Mouse (Mus musculus) limb, embryonic 15.5 days (tissue): Measurements from ENCODE around the gene Rasgef1b. TPM values are rescaled to one million over a fixed set of nuclear protein-coding genes. Genes with fewer than 3 reads are reported as not detected.

Experiments used
- ATAC-seq: fragments of 200-750 bp; cut with Nextera tagmentation; 2 replicates; pipeline ENCODE4 v1.8.0; 2017; ENCODE audit warnings: low read depth, moderate TSS enrichment; ENCODE audit not compliant: insufficient number of reproducible peaks, low FRiP score, low TSS enrichment
- H3K27ac ChIP-seq: fragments of 300-500 bp; sonication (generic); 2 replicates; pipeline ENCODE4 v1.5.1; 2015; ENCODE audit warnings: moderate library complexity, mild to moderate bottlenecking, inconsistent platforms
- H3K27me3 ChIP-seq: fragments of 300-500 bp; sonication (generic); 2 replicates; pipeline ENCODE4 v1.6.1; 2015; ENCODE audit warnings: inconsistent platforms
- H3K36me3 ChIP-seq: fragments of 300-500 bp; sonication (generic); 2 replicates; pipeline ENCODE4 v1.6.1; 2015; ENCODE audit warnings: inconsistent platforms
- H3K4me1 ChIP-seq: fragments of 300-500 bp; sonication (generic); 2 replicates; pipeline ENCODE4 v1.6.1; 2015; ENCODE audit warnings: inconsistent platforms
- H3K4me2 ChIP-seq: fragments of 300-500 bp; sonication (generic); 2 replicates; pipeline ENCODE4 v1.6.1; 2015; ENCODE audit warnings: mild to moderate bottlenecking, inconsistent platforms
- H3K4me3 ChIP-seq: fragments of 300-500 bp; sonication (generic); 2 replicates; pipeline ENCODE4 v1.5.1; 2015; ENCODE audit warnings: mild to moderate bottlenecking, inconsistent platforms
- H3K9ac ChIP-seq: fragments of 300-500 bp; sonication (generic); 2 replicates; pipeline ENCODE4 v1.6.1; 2015; ENCODE audit warnings: inconsistent platforms
- H3K9me3 ChIP-seq: fragments of 300-500 bp; sonication (generic); 2 replicates; pipeline ENCODE4 v1.6.1; 2016; ENCODE audit warnings: inconsistent platforms
- WGBS: fragments of 180-500 bp; shearing (Covaris S2); methylation state at CpG from one replicate; pipeline ENCODE4 v1.1.7; 2015; 5-methylcytosine and 5-hydroxymethylcytosine counted together
- polyA plus RNA-seq: library from polyadenylated mRNA; unstranded; fragments of >200 nt; fragmentation: Nextera tagmentation; extraction: Ambion mirVana; gene quantifications from 2 replicates; pipeline ENCODE4 v1.2.1, GENCODE M21; 2015

Rasgef1b gene
- polyA plus RNA-seq, 1 experiment from 2014 or later = 8.8 TPM

- Histone ChIP-seq H3K27me3 (no peaks in the 10 kb centered on the region), H3K4me2 (no peak overlapping the region), H3K9ac (no peak overlapping the region), H3K27ac (no peak overlapping the region), H3K36me3 (no peaks in the 10 kb centered on the region), H3K4me1 (no peaks in the 10 kb centered on the region), H3K4me3 (no peak overlapping the region), H3K9me3 (no peaks in the 10 kb centered on the region)
- ATAC-seq = no peak
- 68% methylated on average over 11 of the region's 11 CpGs for WGBS
Measured at GRCm38 (mm10) chr5:99632649-99633310, 96.1 kb downstream of the Rasgef1b start.

GRCm38 (mm10) chr5:99630087-99630486, 98.8 kb downstream of the Rasgef1b start:
- ATAC-seq = no peak
- H3K4me1 ChIP-seq = peaks cover 3% of the 10 kb centered on the region; the same call in 1 of the 2 replicates
- no peak overlapping the region for H3K4me2 ChIP-seq
- H3K36me3 ChIP-seq = no peaks in the 10 kb centered on the region
- no peak overlapping the region for H3K4me3 ChIP-seq
- H3K9me3 ChIP-seq = no peaks in the 10 kb centered on the region
- 78% methylated on average over 7 of the region's 7 CpGs for WGBS
- no peak overlapping the region for H3K27ac ChIP-seq
- H3K27me3 ChIP-seq = no peaks in the 10 kb centered on the region
- H3K9ac ChIP-seq = no peak overlapping the region

- ATAC-seq = no peak
- Histone ChIP-seq H3K4me1 (peaks cover 3% of the 10 kb centered on the region; the same call in 1 of the 2 replicates), H3K9me3 (no peaks in the 10 kb centered on the region), H3K9ac (no peak overlapping the region), H3K4me2 (no peak overlapping the region), H3K4me3 (no peak overlapping the region), H3K27ac (no peak overlapping the region), H3K36me3 (no peaks in the 10 kb centered on the region), H3K27me3 (no peaks in the 10 kb centered on the region)
- WGBS = 57% methylated on average over 3 of the region's 3 CpGs
Measured at GRCm38 (mm10) chr5:99625603-99626002, 103.3 kb downstream of the Rasgef1b start.

GRCm38 (mm10) chr5:99620771-99621170, 108.1 kb downstream of the Rasgef1b start:
- H3K4me3 ChIP-seq = no peak overlapping the region
- no peak for ATAC-seq
- no peaks in the 10 kb centered on the region for H3K36me3 ChIP-seq
- WGBS = 88% methylated on average over 5 of the region's 5 CpGs
- no peak overlapping the region for H3K27ac ChIP-seq
- no peaks in the 10 kb centered on the region for H3K9me3 ChIP-seq
- no peaks in the 10 kb centered on the region for H3K4me1 ChIP-seq
- H3K9ac ChIP-seq = no peak overlapping the region
- H3K4me2 ChIP-seq = no peak overlapping the region
- H3K27me3 ChIP-seq = no peaks in the 10 kb centered on the region; the same call in 1 of the 2 replicates

- Histone ChIP-seq H3K4me2 (no peak overlapping the region), H3K27ac (no peak overlapping the region), H3K4me1 (peaks cover 11% of the 10 kb centered on the region), H3K9ac (no peak overlapping the region), H3K36me3 (no peaks in the 10 kb centered on the region), H3K4me3 (no peak overlapping the region), H3K27me3 (peaks cover 11% of the 10 kb centered on the region; the same call in 1 of the 2 replicates), H3K9me3 (no peaks in the 10 kb centered on the region)
- no peak for ATAC-seq
- WGBS = 41% methylated on average over 5 of the region's 5 CpGs
Measured at GRCm38 (mm10) chr5:99617271-99617800, 111.5 kb downstream of the Rasgef1b start.

GRCm38 (mm10) chr5:99613321-99614118, 115.3 kb downstream of the Rasgef1b start:
- Histone ChIP-seq H3K4me1 (peaks cover 11% of the 10 kb centered on the region), H3K4me3 (peak overlapping the region; percentile 14), H3K9ac (no peak overlapping the region), H3K27me3 (peaks cover 24% of the 10 kb centered on the region; the same call in 1 of the 2 replicates), H3K27ac (no peak overlapping the region), H3K4me2 (peak overlapping the region; percentile 39), H3K9me3 (no peaks in the 10 kb centered on the region), H3K36me3 (no peaks in the 10 kb centered on the region)
- no peak for ATAC-seq
- 2% methylated on average over 24 of the region's 24 CpGs for WGBS

GRCm38 (mm10) chr5:99607602-99608001, 121.3 kb downstream of the Rasgef1b start:
- 0 out of 2 replicates have a peak, but pooled peaks cover 3% of the 10 kb centered on the region for H3K4me1 ChIP-seq
- no peaks in the 10 kb centered on the region for H3K9me3 ChIP-seq
- no peak overlapping the region for H3K27ac ChIP-seq
- no peak overlapping the region for H3K4me2 ChIP-seq
- no peak overlapping the region for H3K4me3 ChIP-seq
- H3K36me3 ChIP-seq = no peaks in the 10 kb centered on the region
- peaks cover 13% of the 10 kb centered on the region; the same call in 1 of the 2 replicates for H3K27me3 ChIP-seq
- 75% methylated on average over 5 of the region's 5 CpGs for WGBS
- no peak for ATAC-seq
- no peak overlapping the region for H3K9ac ChIP-seq

GRCm38 (mm10) chr5:99606164-99606858, 122.6 kb downstream of the Rasgef1b start:
- ATAC-seq = no peak
- WGBS = 75% methylated on average over 15 of the region's 15 CpGs

GRCm38 (mm10) chr5:99602244-99603023, 126.4 kb downstream of the Rasgef1b start:
- Histone ChIP-seq H3K9me3 (no peaks in the 10 kb centered on the region), H3K36me3 (no peaks in the 10 kb centered on the region), H3K27me3 (no peaks in the 10 kb centered on the region), H3K4me3 (no peak overlapping the region), H3K4me2 (no peak overlapping the region), H3K27ac (no peak overlapping the region), H3K9ac (no peak overlapping the region), H3K4me1 (peaks cover 3% of the 10 kb centered on the region; the same call in 1 of the 2 replicates)
- 73% methylated on average over 10 of the region's 10 CpGs for WGBS
- ATAC-seq = no peak

More at GRCm38 (mm10) chr5:99606164-99606858, 122.6 kb downstream of the Rasgef1b start:
- no peaks in the 10 kb centered on the region for H3K36me3 ChIP-seq
- 0 out of 2 replicates have a peak, but pooled peaks cover 3% of the 10 kb centered on the region for H3K4me1 ChIP-seq
- no peaks in the 10 kb centered on the region for H3K9me3 ChIP-seq
- H3K4me3 ChIP-seq = no peak overlapping the region
- H3K4me2 ChIP-seq = no peak overlapping the region
- no peak overlapping the region for H3K9ac ChIP-seq
- peaks cover 13% of the 10 kb centered on the region; the same call in 1 of the 2 replicates for H3K27me3 ChIP-seq
- H3K27ac ChIP-seq = no peak overlapping the region

- WGBS = 65% methylated on average over 11 of the region's 11 CpGs
Measured at GRCm38 (mm10) chr5:99599376-99599775, 129.5 kb downstream of the Rasgef1b start.

More at GRCm38 (mm10) chr5:99599376-99599775, 129.5 kb downstream of the Rasgef1b start:
- H3K9ac ChIP-seq = no peak overlapping the region
- no peaks in the 10 kb centered on the region for H3K9me3 ChIP-seq
- no peaks in the 10 kb centered on the region for H3K27me3 ChIP-seq
- no peak overlapping the region for H3K4me3 ChIP-seq
- H3K27ac ChIP-seq = no peak overlapping the region
- ATAC-seq = no peak
- no peaks in the 10 kb centered on the region for H3K36me3 ChIP-seq
- no peak overlapping the region for H3K4me2 ChIP-seq
- H3K4me1 ChIP-seq = no peaks in the 10 kb centered on the region; the same call in 1 of the 2 replicates
